Mouse (Mus musculus) adrenal gland, postnatal 25 days (tissue): ENCODE results near the gene Ctsl. TPM values are rescaled to one million over a fixed set of nuclear protein-coding genes. Genes with fewer than 3 reads are reported as not detected.

Experiments used
- DNase-seq: peaks from one replicate; pipeline ENCODE4 v3.0.0; 2021; ENCODE audit warnings: mixed read lengths
- total RNA-seq: library from RNA; stranded (reverse); gene quantifications from 2 replicates; pipeline ENCODE4 v1.2.3, GENCODE M21; 2021

The Ctsl gene
- total RNA-seq, 1 experiment from 2014 or later, result 797 TPM

- peak; percentile 26 for DNase-seq
These were observed 3.0 kb upstream of the Ctsl start for GRCm38 (mm10) chr13:64373695-64374094.

- peak; percentile 33 for DNase-seq
These were observed 901 bp downstream of the Ctsl start for GRCm38 (mm10) chr13:64369805-64370172.

- no peak for DNase-seq
These were observed 2.1 kb downstream of the Ctsl start for GRCm38 (mm10) chr13:64368596-64368995.

GRCm38 (mm10) chr13:64367615-64368014 is 3.1 kb downstream of the Ctsl start:
- no peak for DNase-seq

- no peak for DNase-seq
These were observed 5.4 kb downstream of the Ctsl start for GRCm38 (mm10) chr13:64365326-64365725.

- DNase-seq, result peak; percentile 33
These were observed 6.4 kb downstream of the Ctsl start for GRCm38 (mm10) chr13:64364258-64364657.

- no peak for DNase-seq
These were observed 8.6 kb downstream of the Ctsl start for GRCm38 (mm10) chr13:64362139-64362538.

- DNase-seq, result no peak
These were observed 9.7 kb downstream of the Ctsl start for GRCm38 (mm10) chr13:64361020-64361419.

GRCm38 (mm10) chr13:64359702-64360101 is 11.0 kb downstream of the Ctsl start:
- DNase-seq, result peak; percentile 3

- DNase-seq, result no peak
These were observed 12.2 kb downstream of the Ctsl start for GRCm38 (mm10) chr13:64358476-64358875.

- DNase-seq, result no peak
These were observed 13.3 kb downstream of the Ctsl start for GRCm38 (mm10) chr13:64357389-64357788.

- DNase-seq, result no peak
These were observed 21.2 kb downstream of the Ctsl start for GRCm38 (mm10) chr13:64349474-64349873.

- DNase-seq, result peak; percentile 10
These were observed 26.6 kb downstream of the Ctsl start for GRCm38 (mm10) chr13:64344082-64344501.

- peak; percentile 4 for DNase-seq
These were observed 27.1 kb downstream of the Ctsl start for GRCm38 (mm10) chr13:64343598-64343997.

GRCm38 (mm10) chr13:64335546-64336132 is 35.1 kb downstream of the Ctsl start:
- DNase-seq, result no peak

- DNase-seq, result no peak
These were observed 37.6 kb downstream of the Ctsl start for GRCm38 (mm10) chr13:64333102-64333501.

- DNase-seq, result no peak
These were observed 38.4 kb downstream of the Ctsl start for GRCm38 (mm10) chr13:64332321-64332720.

- DNase-seq, result no peak
These were observed 48.0 kb downstream of the Ctsl start for GRCm38 (mm10) chr13:64322561-64323281.

GRCm38 (mm10) chr13:64320334-64320733 is 50.4 kb downstream of the Ctsl start:
- DNase-seq, result no peak

- DNase-seq, result no peak
These were observed 50.9 kb downstream of the Ctsl start for GRCm38 (mm10) chr13:64319782-64320181.

GRCm38 (mm10) chr13:64318355-64318754 is 52.3 kb downstream of the Ctsl start:
- DNase-seq, result peak; percentile 58

GRCm38 (mm10) chr13:64315483-64316050 is 55.1 kb downstream of the Ctsl start:
- DNase-seq, result no peak

GRCm38 (mm10) chr13:64314041-64314440 is 56.6 kb downstream of the Ctsl start:
- DNase-seq, result no peak

GRCm38 (mm10) chr13:64312916-64313289 is 57.8 kb downstream of the Ctsl start:
- no peak for DNase-seq
